Mouse (Mus musculus): ENCODE measurements around the gene Ptcd1.
A peak's percentile ranks its signal among the peaks of the same experiment; 100 is the strongest.
"Not testable (repeated sequence)": the region's sequence is repeated elsewhere in the genome, so short reads cannot be mapped to it uniquely, and the experiment has no call there.

The Ptcd1 gene

GRCm38 (mm10) chr5:145166536-145167305, at the start of gene Ptcd1, which contains the start of gene Cpsf4:
Gene Ptcd1, minus strand, starts transcription at chr5:145167108.
Gene Cpsf4, plus strand, starts transcription at chr5:145167213.
- DNase-seq (ENCODE audit: low read depth), result peak; percentile 99

GRCm38 (mm10) chr5:145214679-145215078, 47.8 kb upstream of the Ptcd1 start:
- no peak for DNase-seq (ENCODE audit: low read depth)

GRCm38 (mm10) chr5:145213505-145213904, 46.6 kb upstream of the Ptcd1 start:
- DNase-seq (ENCODE audit: low read depth), result no peak

GRCm38 (mm10) chr5:145212216-145212615, 45.3 kb upstream of the Ptcd1 start:
- DNase-seq (ENCODE audit: low read depth), result no peak

- DNase-seq (ENCODE audit: low read depth), result no peak
Observed at GRCm38 (mm10) chr5:145211340-145211739, 44.4 kb upstream of the Ptcd1 start.

- DNase-seq (ENCODE audit: low read depth), result not testable (repeated sequence)
Observed at GRCm38 (mm10) chr5:145208391-145208790, 41.5 kb upstream of the Ptcd1 start.

GRCm38 (mm10) chr5:145207954-145208353, 41.0 kb upstream of the Ptcd1 start:
- DNase-seq (ENCODE audit: low read depth), result no peak

GRCm38 (mm10) chr5:145207385-145207784, 40.5 kb upstream of the Ptcd1 start:
- no peak for DNase-seq (ENCODE audit: low read depth)

- DNase-seq (ENCODE audit: low read depth), result no peak
Observed at GRCm38 (mm10) chr5:145205041-145205440, 38.1 kb upstream of the Ptcd1 start.

- peak; percentile 94 for DNase-seq (ENCODE audit: low read depth)
Observed at GRCm38 (mm10) chr5:145203936-145204691, 37.2 kb upstream of the Ptcd1 start, which contains the start of gene Zkscan5. Gene Zkscan5, plus strand, starts transcription at chr5:145204562.

- DNase-seq (ENCODE audit: low read depth), result no peak
Observed at GRCm38 (mm10) chr5:145202446-145202845, 35.5 kb upstream of the Ptcd1 start.

- peak; percentile 85 for DNase-seq (ENCODE audit: low read depth)
Observed at GRCm38 (mm10) chr5:145201321-145201991, 34.5 kb upstream of the Ptcd1 start, which contains the start of gene Zkscan14. Gene Zkscan14, minus strand, starts transcription at chr5:145201868.

- no peak for DNase-seq (ENCODE audit: low read depth)
Observed at GRCm38 (mm10) chr5:145200387-145200786, 33.5 kb upstream of the Ptcd1 start.

- DNase-seq (ENCODE audit: low read depth), result no peak
Observed at GRCm38 (mm10) chr5:145191962-145192361, 25.1 kb upstream of the Ptcd1 start, which contains the start of gene Atp5j2. Gene Atp5j2, minus strand, starts transcription at chr5:145192062.

GRCm38 (mm10) chr5:145190875-145191798, 24.2 kb upstream of the Ptcd1 start:
- peak; percentile 77 for DNase-seq (ENCODE audit: low read depth)

GRCm38 (mm10) chr5:145190373-145190772, 23.5 kb upstream of the Ptcd1 start:
- DNase-seq (ENCODE audit: low read depth), result no peak

GRCm38 (mm10) chr5:145189416-145189815, 22.5 kb upstream of the Ptcd1 start:
- DNase-seq (ENCODE audit: low read depth), result no peak

- no peak for DNase-seq (ENCODE audit: low read depth)
Observed at GRCm38 (mm10) chr5:145185244-145185643, 18.3 kb upstream of the Ptcd1 start.

- DNase-seq (ENCODE audit: low read depth), result no peak
Observed at GRCm38 (mm10) chr5:145178461-145178980, 11.6 kb upstream of the Ptcd1 start.

- no peak for DNase-seq (ENCODE audit: low read depth)
Observed at GRCm38 (mm10) chr5:145167306-145167661, 376 bp upstream of the Ptcd1 start.

GRCm38 (mm10) chr5:145165184-145165583, 1.7 kb downstream of the Ptcd1 start:
- DNase-seq (ENCODE audit: low read depth), result no peak

All from c-Kit-positive CD71-negative TER-119-negative erythroid progenitor cells, embryonic 14.5 days (primary cell).